Mouse (Mus musculus) adrenal gland, adult 8-10 months (tissue): ENCODE data around the gene Atp1b4. TPM values are rescaled to one million over a fixed set of nuclear protein-coding genes. Genes with fewer than 3 reads are reported as not detected.
"Not testable (repeated sequence)": the region's sequence is repeated elsewhere in the genome, so short reads cannot be mapped to it uniquely, and the experiment has no call there.

ENCODE experiments used
- DNase-seq: peaks from one replicate; pipeline ENCODE4 v3.0.0; 2022
- total RNA-seq, 4 experiments: library from RNA; stranded (reverse); gene quantifications; 2 replicates each; pipeline ENCODE4 v1.2.4; 2022

Gene Atp1b4
- not detected for total RNA-seq

- DNase-seq: no peak
These were observed at the start of gene Atp1b4 for GRCm38 (mm10) chrX:38315884-38316283. Gene Atp1b4, plus strand, starts transcription at chrX:38316184.

DNA sequence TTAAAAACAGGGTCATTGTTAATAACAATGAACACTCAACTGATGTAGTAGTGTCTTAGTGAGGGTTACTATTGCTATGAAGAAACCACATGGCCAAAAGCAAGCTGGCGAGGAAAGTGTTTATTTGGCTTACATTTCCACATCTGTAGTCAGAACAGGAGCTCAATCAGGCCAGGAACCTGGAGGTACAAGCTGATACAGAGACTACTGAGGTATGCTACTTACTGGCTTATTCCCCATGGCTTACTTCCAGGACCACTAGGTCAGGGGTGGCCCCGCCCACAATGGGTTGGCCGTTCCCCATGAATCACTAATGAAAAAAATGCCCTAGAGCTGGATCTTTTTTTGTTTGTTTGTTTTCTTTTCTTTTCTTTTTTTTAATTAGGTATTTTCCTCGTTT lies 7.4 kb upstream of the Atp1b4 start:
- no peak for DNase-seq

GRCm38 (mm10) chrX:38311054-38311453 lies 4.9 kb upstream of the Atp1b4 start:
- no peak for DNase-seq

- no peak for DNase-seq
These were observed 2.9 kb upstream of the Atp1b4 start for GRCm38 (mm10) chrX:38312910-38313625.

DNA sequence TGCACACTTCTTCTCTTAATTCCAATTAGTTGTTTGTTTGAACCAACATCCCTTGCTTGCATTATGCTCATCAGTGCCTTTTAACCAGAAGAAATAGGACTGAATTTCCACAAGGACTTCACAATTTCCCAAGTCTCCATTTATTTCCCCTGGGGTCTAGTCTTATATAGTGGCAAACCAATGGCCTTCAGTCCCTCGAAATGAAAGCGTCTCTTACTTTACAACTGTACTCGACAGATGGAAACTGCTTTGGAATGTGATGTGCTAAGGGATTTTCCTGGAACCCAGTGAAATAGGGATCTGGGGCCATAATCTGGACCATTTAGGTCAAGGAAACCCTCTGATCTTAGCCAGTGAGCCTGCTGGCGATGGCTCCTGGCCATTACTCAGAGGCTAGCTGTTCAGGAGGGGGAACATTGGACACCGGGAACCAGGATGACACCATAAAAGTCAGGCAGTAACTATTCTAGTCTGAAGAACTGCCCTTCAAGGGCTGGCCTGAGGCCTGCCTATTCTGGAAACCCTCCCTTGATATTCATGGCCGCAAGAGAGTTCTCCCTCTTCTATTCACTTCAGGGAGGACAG lies 2.3 kb upstream of the Atp1b4 start:
- DNase-seq: peak; percentile 47

GRCm38 (mm10) chrX:38330695-38331406 lies 14.9 kb downstream of the Atp1b4 start:
- DNase-seq: no peak

DNA sequence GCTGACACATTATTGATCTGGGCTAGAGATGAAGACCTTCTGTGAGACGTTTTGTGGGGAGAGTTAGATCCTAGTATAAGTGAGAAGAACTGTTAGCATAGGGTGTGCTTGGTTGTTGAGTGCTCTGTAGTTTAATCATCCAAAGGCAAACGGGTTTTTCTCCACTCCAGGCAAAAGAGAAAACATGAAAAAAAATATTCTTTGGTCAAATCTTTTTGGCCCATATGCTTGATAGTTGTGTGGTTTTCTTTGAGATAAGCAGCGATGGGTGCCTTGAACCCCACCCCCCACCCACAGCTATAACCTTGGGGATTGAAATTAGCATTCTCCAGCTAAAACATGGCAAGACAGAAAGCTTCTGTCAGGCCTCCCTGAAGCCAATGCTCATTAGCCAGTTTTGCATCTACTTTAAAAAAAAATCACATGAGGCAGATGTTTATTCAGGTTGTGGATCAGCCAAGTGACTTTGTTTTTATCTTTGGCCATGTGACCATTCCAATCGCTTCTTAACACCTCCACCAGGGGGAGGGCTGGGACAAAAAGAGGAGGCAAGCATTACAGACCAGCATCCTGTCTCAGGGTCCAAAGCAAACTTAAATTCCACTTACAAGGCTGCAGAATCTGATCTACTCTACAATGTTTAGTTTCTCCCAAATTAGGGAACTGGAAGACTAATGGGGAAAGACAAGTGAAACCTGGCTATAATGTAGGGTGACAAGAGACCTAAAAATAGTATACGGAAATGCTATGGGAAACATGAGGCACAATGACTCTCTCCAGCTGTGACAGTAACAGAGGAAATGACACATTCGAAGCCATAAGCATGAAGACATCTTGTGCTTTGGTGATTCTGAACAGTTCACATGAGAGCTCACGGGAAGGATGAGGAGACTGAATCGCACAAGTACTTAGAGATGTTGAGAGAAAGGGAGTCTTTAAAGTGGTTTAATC lies 18.6 kb downstream of the Atp1b4 start:
- DNase-seq: peak; percentile 44

DNA sequence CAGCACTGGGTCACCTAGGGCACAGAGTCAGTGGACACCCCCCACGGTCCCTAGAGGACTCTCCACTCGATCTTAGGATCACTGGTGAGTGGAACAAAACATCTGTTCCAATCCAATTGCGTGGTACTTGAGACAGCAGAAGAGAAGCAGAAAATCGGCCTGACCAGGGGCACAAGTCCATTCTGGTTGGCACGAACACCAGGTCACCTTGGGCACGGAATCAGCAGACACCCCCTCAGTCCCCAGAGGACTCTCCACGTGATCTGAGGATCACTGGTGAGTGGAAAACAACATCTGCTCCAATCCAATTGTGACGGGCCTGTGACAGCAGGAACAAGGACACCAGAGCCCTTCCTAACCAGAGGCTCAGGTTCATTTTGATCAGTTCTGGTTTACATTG lies 46.0 kb downstream of the Atp1b4 start:
- no peak for DNase-seq

DNA sequence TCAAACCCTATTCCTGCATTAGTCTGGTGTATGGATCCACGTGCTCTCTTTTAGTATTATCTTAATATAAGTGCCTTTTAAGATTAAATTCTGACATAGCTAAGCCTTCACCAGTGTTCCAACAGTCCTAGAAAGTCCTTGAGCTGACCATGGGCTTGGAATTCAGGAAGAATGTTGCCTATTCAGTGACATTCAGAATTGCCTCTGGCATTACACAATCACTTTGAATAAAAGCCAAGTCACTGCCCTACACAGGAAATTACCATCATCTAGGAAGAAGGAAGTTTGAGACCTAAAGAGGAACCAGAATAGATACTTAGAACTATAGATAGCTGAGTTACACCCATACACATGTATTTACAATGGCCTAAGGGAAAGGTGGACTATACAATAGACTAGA lies 48.6 kb downstream of the Atp1b4 start:
- not testable (repeated sequence) for DNase-seq

- not testable (repeated sequence) for DNase-seq
These were observed 57.2 kb downstream of the Atp1b4 start for GRCm38 (mm10) chrX:38373169-38373568.

Other genes with a start within 250 kb of the Atp1b4 start
- not detected for gene Rhox10, start 249.7 kb upstream of the Atp1b4 start, total RNA-seq
- not detected for gene Rhox11, start 231.0 kb upstream of the Atp1b4 start, total RNA-seq
- not detected for gene Rhox12, start 205.3 kb upstream of the Atp1b4 start, total RNA-seq
- gene Rhox13, start 195.0 kb upstream of the Atp1b4 start, total RNA-seq: not detected
- 10 to 100 TPM; 28.2 to 42.7 (median 34.2) TPM for gene Zbtb33, start 126.4 kb upstream of the Atp1b4 start, total RNA-seq
- 10 to 100 TPM; 33.4 to 59.1 (median 46.4) TPM for gene Tmem255a, start 63.7 kb upstream of the Atp1b4 start, total RNA-seq
- gene Lamp2, start 140.3 kb downstream of the Atp1b4 start, total RNA-seq: 100 to 1,000 TPM; 211 to 271 (median 249) TPM